Mouse (Mus musculus) left cerebral cortex, adult 2 months (tissue): ENCODE results near the gene Olfr135. TPM values are rescaled to one million over a fixed set of nuclear protein-coding genes. Genes with fewer than 3 reads are reported as not detected.

Experiments used
- DNase-seq, 2 experiments: peaks; one replicate each; pipeline ENCODE4 v3.0.0; 2021 to 2022; ENCODE audit warnings: low spot score in 2 of 2, mixed read lengths in 1 of 2; ENCODE audit errors: extremely low spot score in 1 of 2
- H3K27ac ChIP-seq: fragments of 200-600 bp; 2 replicates; pipeline ENCODE4 v1.8.1; 2022
- H3K4me3 ChIP-seq: fragments of 200-600 bp; 2 replicates; pipeline ENCODE4 v1.8.1; 2022
- CTCF ChIP-seq: fragments of 200-600 bp; IDR thresholded peaks from 2 replicates; pipeline ENCODE4 v1.8.1; 2022; ENCODE audit warnings: antibody characterized with exemption, mild to moderate bottlenecking, moderate library complexity
- intact Hi-C: fragments of 180-260 bp; cut with DNase I; formaldehyde crosslinking; loops from one replicate; pipeline ENCODE4 v1.15.1; 2025
- long read RNA-seq, 2 experiments: library from polyadenylated mRNA; stranded (forward); transcript quantifications; one replicate each; pipeline ENCODE4 v2.0.0; 2021; ENCODE audit warnings: borderline mapping rate in 2 of 2
- total RNA-seq, 2 experiments: library from RNA; stranded (reverse); gene quantifications; 2 replicates each; pipeline ENCODE4 v1.2.3; 2021

Gene Olfr135
- total RNA-seq: not detected
- long read RNA-seq, experiment 1: 0 reads
- long read RNA-seq, experiment 2: 0 reads

DNA sequence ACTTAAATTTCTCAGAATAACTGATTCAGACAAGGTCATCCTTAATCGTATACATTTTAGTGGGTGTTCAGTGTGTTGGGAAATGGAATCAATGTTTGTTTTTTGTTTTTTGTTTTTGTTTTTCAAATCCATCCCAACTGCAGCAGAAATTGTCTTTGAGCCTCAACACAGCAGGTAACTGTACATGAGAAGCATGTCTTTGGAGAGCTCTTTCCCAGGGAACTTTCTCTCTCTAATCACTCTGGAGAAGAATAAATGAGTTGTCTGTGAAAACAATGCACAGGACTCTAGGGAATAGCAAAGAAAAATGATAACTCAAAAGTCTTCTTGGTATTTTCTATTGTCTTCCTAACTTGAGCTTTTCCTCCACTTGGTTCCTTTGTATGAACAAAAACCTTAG lies at the start of gene Olfr135:
Gene Olfr135, plus strand, starts transcription at position 301 of the 400 bp plus-strand sequence.
- intact Hi-C loops: no loop called here
- no peak for DNase-seq
- Histone ChIP-seq H3K4me3 (no peak within 1 kb of the TSS), H3K27ac (no peak within 1 kb of the TSS)
- TF ChIP-seq CTCF: no peak

- Histone ChIP-seq H3K4me3 (no peak within 1 kb of the TSS), H3K27ac (no peak within 1 kb of the TSS)
- intact Hi-C loops: no loop called here
- no peak for DNase-seq
- no peak for TF ChIP-seq CTCF
These were observed 33.0 kb upstream of the Olfr135 start, which contains the start of gene Olfr134 for GRCm38 (mm10) chr17:38171088-38171487. Olfr134 (plus strand) TSS chr17:38171388.

Other genes starting within 250 kb of the Olfr135 start
- gene Olfr129, start 144.3 kb upstream of the Olfr135 start, total RNA-seq: not detected
- gene Olfr130, start 140.4 kb upstream of the Olfr135 start, total RNA-seq: not detected
- not detected for gene Olfr131, start 115.6 kb upstream of the Olfr135 start, total RNA-seq
- not detected for gene Olfr132, start 69.8 kb upstream of the Olfr135 start, total RNA-seq
- not detected for gene Olfr133, start 59.1 kb upstream of the Olfr135 start, total RNA-seq
- gene Olfr134, start 32.9 kb upstream of the Olfr135 start, total RNA-seq: not detected
- gene Olfr138, start 56.7 kb downstream of the Olfr135 start, total RNA-seq: not detected
- gene Olfr137, start 103.2 kb downstream of the Olfr135 start, total RNA-seq: not detected
- gene Olfr136, start 125.5 kb downstream of the Olfr135 start, total RNA-seq: not detected
- gene Esp36, start 215.8 kb downstream of the Olfr135 start, total RNA-seq: not detected